In genomic region chr4:101355431-101356092, GRCm38 (mm10) we compare ENCODE assay signal across 8 mouse cellular contexts.
A peak's percentile ranks its signal among the peaks of the same experiment; 100 is the strongest.
DNase-seq lines count a peak whose midpoint lies in the region; ATAC-seq and TF ChIP-seq lines count a peak whose summit lies in the region.

No protein-coding gene starts in this region.

- peak overlapping the region; percentile 98 for H3K27ac ChIP-seq in cortical plate, adult 2 months (ENCODE audit: insufficient read depth, low read length)
- H3K27ac ChIP-seq in intestine, embryonic 16.5 days (ENCODE audit: low read length), result peak overlapping the region; percentile 80
- H3K27ac ChIP-seq in liver, postnatal 0 days (ENCODE audit: low read depth), result peak overlapping the region; percentile 99
- peak overlapping the region; percentile 96 for H3K27ac ChIP-seq in neural tube, embryonic 14.5 days (ENCODE audit: low read depth, low read length)

- DNase-seq in right cerebral cortex, postnatal 10 days (ENCODE audit: low spot score in 2 of 2), result peak; percentile 47 to 55
- DNase-seq in right cerebral cortex, adult 18-20 months, result no peak
- DNase-seq in gastrocnemius, postnatal 36 days, result peak; percentile 76 to 77
- peak; percentile 64 for DNase-seq in liver, postnatal 0 days
- DNase-seq in thymus, postnatal 4 days, result peak; percentile 26

- peaks cover 7% of the 10 kb centered on the region for H3K4me1 ChIP-seq in cortical plate, adult 2 months (ENCODE audit: control insufficient read depth, insufficient read depth, low read length)
- H3K4me1 ChIP-seq in intestine, embryonic 16.5 days (ENCODE audit: control insufficient read depth, insufficient read depth, low read length), result peaks cover 9% of the 10 kb centered on the region; the same call in 1 of the 2 replicates
- peaks cover 27% of the 10 kb centered on the region for H3K4me1 ChIP-seq in liver, postnatal 0 days (ENCODE audit: insufficient read depth)
- H3K4me1 ChIP-seq in neural tube, embryonic 14.5 days (ENCODE audit: control insufficient read depth, insufficient read depth, low read length), result peaks cover 21% of the 10 kb centered on the region; the same call in 1 of the 2 replicates

- H3K27me3 ChIP-seq in intestine, embryonic 16.5 days (replicated peaks; ENCODE audit: control insufficient read depth, insufficient read depth, low read length), result no peaks in the 10 kb centered on the region
- H3K27me3 ChIP-seq in liver, postnatal 0 days (ENCODE audit: insufficient read depth, low read length), result no peaks in the 10 kb centered on the region
- H3K27me3 ChIP-seq in neural tube, embryonic 14.5 days (ENCODE audit: control insufficient read depth, insufficient read depth, low read length), result peaks cover 4% of the 10 kb centered on the region; the same call in 1 of the 2 replicates

- no peak for TF ChIP-seq CTCF in cortical plate, adult 2 months (IDR thresholded peaks at IDR 0.05; ENCODE audit: extremely low read depth, insufficient read depth, low read length)
- TF ChIP-seq CTCF in liver, postnatal 0 days (IDR thresholded peaks at IDR 0.05; ENCODE audit: low read depth), result no peak

- under 1% methylated on average over 28 of the region's 31 CpGs for WGBS in intestine, embryonic 16.5 days
- 2% methylated on average over 28 of the region's 31 CpGs for WGBS in liver, postnatal 0 days (ENCODE audit: insufficient replicate concordance)
- WGBS in neural tube, embryonic 14.5 days, result under 1% methylated on average over 31 of the region's 31 CpGs

- peak; percentile 21; the same call in 1 of the 2 replicates for ATAC-seq in intestine, embryonic 16.5 days
- peak; percentile 31 for ATAC-seq in liver, postnatal 0 days
- peak; percentile 74 for ATAC-seq in neural tube, embryonic 14.5 days (ENCODE audit: low read depth)

- H3K4me2 ChIP-seq in intestine, embryonic 16.5 days (ENCODE audit: low read depth, low read length), result peak overlapping the region; percentile 97
- H3K4me2 ChIP-seq in liver, postnatal 0 days (ENCODE audit: low read depth, low read length), result peak overlapping the region; percentile 97
- peak overlapping the region; percentile 91 for H3K4me2 ChIP-seq in neural tube, embryonic 14.5 days (ENCODE audit: low read depth, low read length)

- H3K36me3 ChIP-seq in intestine, embryonic 16.5 days (ENCODE audit: control insufficient read depth, insufficient read depth, low read length), result no peaks in the 10 kb centered on the region
- peaks cover 3% of the 10 kb centered on the region; the same call in 1 of the 2 replicates for H3K36me3 ChIP-seq in liver, postnatal 0 days (replicated peaks; ENCODE audit: insufficient read depth, low read length)
- no peaks in the 10 kb centered on the region for H3K36me3 ChIP-seq in neural tube, embryonic 14.5 days (ENCODE audit: control insufficient read depth, insufficient read depth, low read length)

- intact Hi-C loops in gastrocnemius, postnatal 36 days (cut with DNase I), result loop anchor here (5.0 kb wide), 1 partner anchor 93 kb away; no protein-coding TSS in a partner anchor

- TF ChIP-seq EP300 in liver, postnatal 0 days (IDR thresholded peaks at IDR 0.05; ENCODE audit: low read depth), result peak; percentile 37; the same call in 1 of the 2 replicates

- H3K9ac ChIP-seq in intestine, embryonic 16.5 days (ENCODE audit: low read depth, low read length), result peak overlapping the region; percentile 87
- peak overlapping the region; percentile 94 for H3K9ac ChIP-seq in liver, postnatal 0 days (replicated peaks)
- peak overlapping the region; percentile 95 for H3K9ac ChIP-seq in neural tube, embryonic 14.5 days (replicated peaks; ENCODE audit: low read depth, low read length)

- peak overlapping the region; percentile 58 for H3K4me3 ChIP-seq in cortical plate, adult 2 months (ENCODE audit: insufficient read depth, low read length)
- H3K4me3 ChIP-seq in intestine, embryonic 16.5 days (ENCODE audit: low read length), result peak overlapping the region; percentile 81
- peak overlapping the region; percentile 94 for H3K4me3 ChIP-seq in liver, postnatal 0 days (ENCODE audit: low read depth, low read length)
- peak overlapping the region; percentile 81 for H3K4me3 ChIP-seq in neural tube, embryonic 14.5 days (ENCODE audit: low read depth, low read length)

- H3K9me3 ChIP-seq in intestine, embryonic 16.5 days (ENCODE audit: control insufficient read depth, low read length), result no peaks in the 10 kb centered on the region
- H3K9me3 ChIP-seq in liver, postnatal 0 days (ENCODE audit: low read length), result no peaks in the 10 kb centered on the region
- H3K9me3 ChIP-seq in neural tube, embryonic 14.5 days (ENCODE audit: control insufficient read depth, low read length), result no peaks in the 10 kb centered on the region

- no peak for TF ChIP-seq POLR2A in cortical plate, adult 2 months (IDR thresholded peaks at IDR 0.05; ENCODE audit: extremely low read depth, insufficient read depth, low read length)

Comparison
In these comparisons a context has a peak if more than half of its experiments do, and no peak if none do; other contexts are left out.
1. ATAC-seq: peak in every context shown above with its lines; median percentile 74 in neural tube, embryonic 14.5 days; 31 in liver, postnatal 0 days; 21 in intestine, embryonic 16.5 days.